Mouse (Mus musculus) urinary bladder, postnatal 4 days (tissue): ENCODE measurements around the gene Uba3.

Experiments
- DNase-seq, 2 experiments: peaks; one replicate each; pipeline ENCODE4 v3.0.0; 2021 to 2022; ENCODE audit warnings: low spot score in 2 of 2

The Uba3 gene

GRCm38 (mm10) chr6:97141811-97142210 lies 63.6 kb downstream of the Uba3 start:
- no peak for DNase-seq
